ENCODE assay signal across 9 mouse cellular contexts in genomic region chr4:151128641-151129541, GRCm38 (mm10). TPM values are rescaled to one million over a fixed set of nuclear protein-coding genes. Genes with fewer than 3 reads are reported as not detected.
DNase-seq lines count a peak whose midpoint lies in the region; ATAC-seq lines count a peak whose summit lies in the region.
"Had no signal": no experiment of that assay in that cellular context is flagged by ENCODE, and none has a peak within 500 bp of the region (broad histone marks: within the 10 kb centered on the region; RNA-seq: fewer than 3 reads in every experiment).

No protein-coding gene starts in this region.

- no peaks in the 10 kb centered on the region; the same call in 1 of the 2 replicates for H3K27me3 ChIP-seq in intestine, embryonic 16.5 days (replicated peaks; ENCODE audit: control insufficient read depth, insufficient read depth, low read length)
- no peaks in the 10 kb centered on the region for H3K27me3 ChIP-seq in limb, embryonic 11.5 days (ENCODE audit: control insufficient read depth, insufficient read depth, low read length)

- under 1% methylated on average over 69 of the region's 69 CpGs for WGBS in intestine, embryonic 16.5 days
- under 1% methylated on average over 69 of the region's 69 CpGs for WGBS in limb, embryonic 11.5 days

- no peaks in the 10 kb centered on the region for H3K36me3 ChIP-seq in intestine, embryonic 16.5 days (ENCODE audit: control insufficient read depth, insufficient read depth, low read length)
- H3K36me3 ChIP-seq in limb, embryonic 11.5 days (ENCODE audit: control insufficient read depth, insufficient read depth, low read length): no peaks in the 10 kb centered on the region

- peak; percentile 65 for DNase-seq in adrenal gland, adult 2 months
- DNase-seq in cerebellum, adult 9-10 months: peak; percentile 92
- peak; percentile 90 for DNase-seq in limb, embryonic 11.5 days (ENCODE audit: low spot score)
- DNase-seq in neural tube, embryonic 10.5 days (ENCODE audit: extremely low spot score, low spot score): peak; percentile 88
- DNase-seq in gastrocnemius, postnatal 14 days: no peak

- peak overlapping the region; percentile 72 for H3K9ac ChIP-seq in intestine, embryonic 16.5 days (ENCODE audit: low read depth, low read length)
- H3K9ac ChIP-seq in limb, embryonic 11.5 days (ENCODE audit: low read length): peak overlapping the region; percentile 86

- intact Hi-C loops in gastrocnemius, postnatal 14 days (cut with DNase I; ENCODE audit: low total_unique reads): no loop called here

- no peaks in the 10 kb centered on the region for H3K9me3 ChIP-seq in intestine, embryonic 16.5 days (ENCODE audit: control insufficient read depth, low read length)
- H3K9me3 ChIP-seq in limb, embryonic 11.5 days (ENCODE audit: control insufficient read depth, low read length): no peaks in the 10 kb centered on the region

- H3K4me1 ChIP-seq in intestine, embryonic 16.5 days (ENCODE audit: control insufficient read depth, insufficient read depth, low read length): no peaks in the 10 kb centered on the region
- H3K4me1 ChIP-seq in limb, embryonic 11.5 days (ENCODE audit: control insufficient read depth, insufficient read depth, low read length): peaks cover 10% of the 10 kb centered on the region

- peak overlapping the region; percentile 97 for H3K4me2 ChIP-seq in intestine, embryonic 16.5 days (ENCODE audit: low read depth, low read length)
- peak overlapping the region; percentile 81 for H3K4me2 ChIP-seq in limb, embryonic 11.5 days (ENCODE audit: low read depth, severe bottlenecking)

- ATAC-seq in frontal cortex, adult (ENCODE audit: low TSS enrichment): peak; percentile 64
- peak; percentile 57 for ATAC-seq in intestine, embryonic 16.5 days
- ATAC-seq in limb, embryonic 11.5 days (ENCODE audit: insufficient number of reproducible peaks, low FRiP score, low TSS enrichment, low read depth): peak; percentile 66
- no peak for ATAC-seq in megakaryocyte-erythroid progenitor cell, adult 5-6 weeks (replicated peaks; ENCODE audit: low FRiP score, low TSS enrichment, poor library complexity, severe bottlenecking)

- no peak overlapping the region for H3K27ac ChIP-seq in intestine, embryonic 16.5 days (ENCODE audit: low read length)
- H3K27ac ChIP-seq in limb, embryonic 11.5 days (replicated peaks; ENCODE audit: low read depth, low read length): peak overlapping the region; percentile 82

- H3K4me3 ChIP-seq in intestine, embryonic 16.5 days (ENCODE audit: low read length): peak overlapping the region; percentile 61
- peak overlapping the region; percentile 47 for H3K4me3 ChIP-seq in limb, embryonic 11.5 days (ENCODE audit: low read depth, low read length)
- H3K4me3 ChIP-seq: erythroblast, embryonic 14.5 days had no signal

RNA-seq across cellular contexts. Expression of gene Gm13090, which starts 39.5 kb away (rescaled TPM):
- total RNA-seq in adrenal gland, adult 2 months (2021): not detected
- not detected in 2 replicates for polyA plus RNA-seq in adrenal gland, adult 2 months (2012; rRNA removed)
- polyA plus RNA-seq in intestine, embryonic 16.5 days (2015; fragmentation: Nextera tagmentation; extraction: Ambion mirVana): not detected in 2 replicates
- 0.21 TPM in 1 of 2 replicates, not detected in the other for polyA plus RNA-seq in limb, embryonic 11.5 days (2014; fragmentation: Nextera tagmentation; extraction: Ambion mirVana)
- not detected in 2 replicates for total RNA-seq in megakaryocyte-erythroid progenitor cell, adult 5-6 weeks (2014; fragmentation: Nextera tagmentation)
- not detected in 2 replicates for total RNA-seq in megakaryocyte-erythroid progenitor cell, adult 5-6 weeks (2017)
- total RNA-seq in gastrocnemius, postnatal 14 days (2021): not detected
- polyA plus RNA-seq: erythroblast, embryonic 14.5 days had no signal
